Mouse (Mus musculus) megakaryocyte, embryonic 14.5 days (primary cell): ENCODE results near the gene Gprc5b. TPM values are rescaled to one million over a fixed set of nuclear protein-coding genes. Genes with fewer than 3 reads are reported as not detected.

ENCODE experiments used
- H3K27me3 ChIP-seq: replicated peaks from 2 replicates; pipeline ENCODE3; 2012; ENCODE audit warnings: inconsistent platforms
- H3K36me3 ChIP-seq: replicated peaks from 2 replicates; pipeline ENCODE3; 2012; ENCODE audit warnings: low read length, inconsistent platforms, mixed read lengths
- H3K4me1 ChIP-seq: 2 replicates; pipeline ENCODE4 v1.6.1; 2012; ENCODE audit warnings: inconsistent platforms
- H3K4me3 ChIP-seq: replicated peaks from 2 replicates; pipeline ENCODE3; 2012; ENCODE audit warnings: moderate library complexity, mild to moderate bottlenecking, inconsistent platforms
- H3K9me3 ChIP-seq: 2 replicates; pipeline ENCODE4 v1.6.1; 2012; ENCODE audit warnings: inconsistent platforms
- FLI1 ChIP-seq: IDR thresholded peaks from 2 replicates; pipeline ENCODE4 v1.6.1; 2012; ENCODE audit warnings: low read length, inconsistent platforms, mixed read lengths
- GATA1 ChIP-seq: IDR thresholded peaks from 3 replicates; pipeline ENCODE4 v1.6.1; 2012; ENCODE audit warnings: mixed read lengths, low read length, inconsistent platforms, borderline replicate concordance
- polyA plus RNA-seq: library from polyadenylated mRNA; stranded (reverse); fragments of >175 nt; gene quantifications from 2 replicates; pipeline ENCODE4 v1.2.3, GENCODE M21; 2012; ENCODE audit warnings: low replicate concordance; ENCODE audit not compliant: insufficient read depth

The Gprc5b gene
- polyA plus RNA-seq, 1 experiment, result 0.04 TPM

- Histone ChIP-seq H3K4me1 (peaks cover 10% of the 10 kb centered on the region), H3K9me3 (no peaks in the 10 kb centered on the region), H3K36me3 (no peaks in the 10 kb centered on the region), H3K27me3 (peaks cover 2% of the 10 kb centered on the region), H3K4me3 (peak overlapping the region; percentile 64)
- no peak for TF ChIP-seq FLI1
- TF ChIP-seq GATA1, result no peak
These were observed 57.3 kb downstream of the Gprc5b start for GRCm38 (mm10) chr7:118937469-118938387.

GRCm38 (mm10) chr7:118936844-118937243 lies 58.2 kb downstream of the Gprc5b start:
- no peaks in the 10 kb centered on the region for H3K9me3 ChIP-seq
- no peaks in the 10 kb centered on the region for H3K36me3 ChIP-seq
- H3K4me3 ChIP-seq, result no peak overlapping the region
- TF ChIP-seq FLI1 (no peak), GATA1 (no peak)
- H3K4me1 ChIP-seq, result peaks cover 10% of the 10 kb centered on the region
- peaks cover 2% of the 10 kb centered on the region for H3K27me3 ChIP-seq

- H3K27me3 ChIP-seq, result peaks cover 2% of the 10 kb centered on the region
- no peak for TF ChIP-seq FLI1
- TF ChIP-seq GATA1, result no peak
- H3K36me3 ChIP-seq, result no peaks in the 10 kb centered on the region
- H3K9me3 ChIP-seq, result no peaks in the 10 kb centered on the region
- peaks cover 10% of the 10 kb centered on the region for H3K4me1 ChIP-seq
- H3K4me3 ChIP-seq, result no peak overlapping the region
These were observed 59.7 kb downstream of the Gprc5b start for GRCm38 (mm10) chr7:118935306-118935705.

GRCm38 (mm10) chr7:118931502-118932395 lies 63.3 kb downstream of the Gprc5b start:
- no peak for TF ChIP-seq GATA1
- no peak for TF ChIP-seq FLI1

GRCm38 (mm10) chr7:118929601-118930311 lies 65.3 kb downstream of the Gprc5b start:
- no peak for TF ChIP-seq FLI1
- no peak for TF ChIP-seq GATA1
- Histone ChIP-seq H3K4me1 (peaks cover 7% of the 10 kb centered on the region; the same call in 1 of the 2 replicates), H3K36me3 (no peaks in the 10 kb centered on the region)

More at GRCm38 (mm10) chr7:118931502-118932395, 63.3 kb downstream of the Gprc5b start:
- no peaks in the 10 kb centered on the region for H3K36me3 ChIP-seq
- peaks cover 7% of the 10 kb centered on the region for H3K27me3 ChIP-seq
- no peak overlapping the region for H3K4me3 ChIP-seq
- H3K4me1 ChIP-seq, result peaks cover 7% of the 10 kb centered on the region; the same call in 1 of the 2 replicates
- no peaks in the 10 kb centered on the region for H3K9me3 ChIP-seq

GRCm38 (mm10) chr7:118928916-118929315 lies 66.1 kb downstream of the Gprc5b start:
- Histone ChIP-seq H3K36me3 (no peaks in the 10 kb centered on the region), H3K27me3 (peaks cover 7% of the 10 kb centered on the region), H3K9me3 (peaks cover 3% of the 10 kb centered on the region), H3K4me3 (no peak overlapping the region), H3K4me1 (peaks cover 7% of the 10 kb centered on the region; the same call in 1 of the 2 replicates)
- TF ChIP-seq FLI1, result no peak

More at GRCm38 (mm10) chr7:118929601-118930311, 65.3 kb downstream of the Gprc5b start:
- Histone ChIP-seq H3K9me3 (no peaks in the 10 kb centered on the region), H3K4me3 (no peak overlapping the region), H3K27me3 (peaks cover 7% of the 10 kb centered on the region)

- Histone ChIP-seq H3K4me1 (peaks cover 7% of the 10 kb centered on the region; the same call in 1 of the 2 replicates), H3K27me3 (peaks cover 6% of the 10 kb centered on the region), H3K9me3 (peaks cover 3% of the 10 kb centered on the region), H3K36me3 (no peaks in the 10 kb centered on the region), H3K4me3 (no peak overlapping the region)
- no peak for TF ChIP-seq FLI1
- no peak for TF ChIP-seq GATA1
These were observed 66.7 kb downstream of the Gprc5b start for GRCm38 (mm10) chr7:118928316-118928715.

- Histone ChIP-seq H3K4me1 (peaks cover 11% of the 10 kb centered on the region), H3K4me3 (no peak overlapping the region), H3K27me3 (peaks cover 6% of the 10 kb centered on the region), H3K36me3 (no peaks in the 10 kb centered on the region), H3K9me3 (peaks cover 3% of the 10 kb centered on the region)
- TF ChIP-seq FLI1 (no peak), GATA1 (no peak)
These were observed 67.7 kb downstream of the Gprc5b start for GRCm38 (mm10) chr7:118927279-118927678.
